Mouse (Mus musculus) layer of hippocampus, postnatal 10 days (tissue): ENCODE measurements at regions not wholly inside any gene's neighbourhood (a gene's known extent, or its start where the extent isn't known, plus 50 kb on each side); places are given as distances from the start of the nearest gene placed in this dataset.

Experiments used
- DNase-seq, 2 experiments: peaks; one replicate each; pipeline ENCODE4 v3.0.0; 2021; ENCODE audit warnings: low spot score in 2 of 2

- DNase-seq = no peak
Measured at GRCm38 (mm10) chr8:8562268-8562667, 98.8 kb downstream of the Efnb2 start.

GRCm38 (mm10) chr8:8558050-8558449, 103.0 kb downstream of the Efnb2 start:
- DNase-seq = no peak

GRCm38 (mm10) chr8:8556152-8556551, 104.9 kb downstream of the Efnb2 start:
- DNase-seq = no peak

- no peak for DNase-seq
Measured at GRCm38 (mm10) chr8:8554691-8555090, 106.4 kb downstream of the Efnb2 start.

GRCm38 (mm10) chr8:8552779-8553178, 108.3 kb downstream of the Efnb2 start:
- DNase-seq = no peak

GRCm38 (mm10) chr8:8536626-8537025, 124.4 kb downstream of the Efnb2 start:
- no peak for DNase-seq

- DNase-seq = no peak
Measured at GRCm38 (mm10) chr8:8534787-8535186, 126.3 kb downstream of the Efnb2 start.

- no peak for DNase-seq
Measured at GRCm38 (mm10) chr8:8532907-8533306, 128.1 kb downstream of the Efnb2 start.

- DNase-seq = no peak
Measured at GRCm38 (mm10) chr8:8530540-8530939, 130.5 kb downstream of the Efnb2 start.

- no peak for DNase-seq
Measured at GRCm38 (mm10) chr8:8521532-8521931, 139.5 kb downstream of the Efnb2 start.

- no peak for DNase-seq
Measured at GRCm38 (mm10) chr8:8519772-8520191, 141.3 kb downstream of the Efnb2 start.

GRCm38 (mm10) chr8:8517599-8517998, 143.4 kb downstream of the Efnb2 start:
- DNase-seq = no peak

GRCm38 (mm10) chr8:8516272-8516671, 144.8 kb downstream of the Efnb2 start:
- no peak for DNase-seq

- no peak for DNase-seq
Measured at GRCm38 (mm10) chr8:8499921-8500320, 161.1 kb downstream of the Efnb2 start.

- DNase-seq = no peak
Measured at GRCm38 (mm10) chr8:8498753-8499152, 162.3 kb downstream of the Efnb2 start.

GRCm38 (mm10) chr8:8495472-8495871, 165.6 kb downstream of the Efnb2 start:
- no peak for DNase-seq

- DNase-seq = no peak
Measured at GRCm38 (mm10) chr8:8494281-8494680, 166.8 kb downstream of the Efnb2 start.

- no peak for DNase-seq
Measured at GRCm38 (mm10) chr8:8491908-8492307, 169.1 kb downstream of the Efnb2 start.

- DNase-seq = no peak
Measured at GRCm38 (mm10) chr8:8489784-8490183, 171.3 kb downstream of the Efnb2 start.

GRCm38 (mm10) chr8:8488695-8489571, 172.1 kb downstream of the Efnb2 start:
- DNase-seq = peak; percentile 52 to 69

GRCm38 (mm10) chr8:8488191-8488694, 172.8 kb downstream of the Efnb2 start:
- DNase-seq = no peak

GRCm38 (mm10) chr8:8487706-8488105, 173.3 kb downstream of the Efnb2 start:
- no peak for DNase-seq

- DNase-seq = peak; percentile 38 to 61
Measured at GRCm38 (mm10) chr8:8486866-8487265, 174.2 kb downstream of the Efnb2 start.
